ENCODE assay signal across 10 mouse cellular contexts in genomic region chr5:74311865-74312264, GRCm38 (mm10).
DNase-seq lines count a peak whose midpoint lies in the region; ATAC-seq and TF ChIP-seq lines count a peak whose summit lies in the region.
"Had no signal": no experiment of that assay in that cellular context is flagged by ENCODE, and none has a peak within 500 bp of the region (broad histone marks: within the 10 kb centered on the region; RNA-seq: fewer than 3 reads in every experiment).

No protein-coding gene starts in this region.

- 57% methylated on average over 6 of the region's 6 CpGs for WGBS in kidney, embryonic 16.5 days
- WGBS in kidney, postnatal 0 days, result 61% methylated on average over 6 of the region's 6 CpGs
- 47% methylated on average over 6 of the region's 6 CpGs for WGBS in stomach, postnatal 0 days

- no peak for TF ChIP-seq EP300 in stomach, postnatal 0 days (optimal IDR thresholded peaks at IDR 0.05)

- DNase-seq in kidney, adult 11 months, result peak; percentile 7
- DNase-seq in retina, postnatal 1 day, result peak; percentile 13
- no peak for DNase-seq in retina, embryonic 14.5 days (ENCODE audit: low spot score)
- peak; percentile 33 for DNase-seq in kidney, postnatal 0 days (ENCODE audit: low spot score)
- DNase-seq in stomach, postnatal 0 days (ENCODE audit: low spot score), result no peak
- no peak for DNase-seq in layer of hippocampus, postnatal 14 days (ENCODE audit: low spot score in 2 of 2)

- no peaks in the 10 kb centered on the region for H3K27me3 ChIP-seq in kidney, embryonic 16.5 days (ENCODE audit: insufficient read depth, low read length)
- no peaks in the 10 kb centered on the region for H3K27me3 ChIP-seq in kidney, postnatal 0 days (ENCODE audit: insufficient read depth, low read length)
- no peaks in the 10 kb centered on the region for H3K27me3 ChIP-seq in stomach, postnatal 0 days (ENCODE audit: control insufficient read depth, insufficient read depth, low read length)

- no peak overlapping the region for H3K4me3 ChIP-seq in kidney, embryonic 16.5 days (ENCODE audit: low read length)
- H3K4me3 ChIP-seq in kidney, postnatal 0 days (replicated peaks; ENCODE audit: low read depth, low read length), result no peak overlapping the region
- H3K4me3 ChIP-seq in stomach, postnatal 0 days (ENCODE audit: low read depth, low read length), result no peak overlapping the region

- ATAC-seq in kidney, embryonic 16.5 days (ENCODE audit: low FRiP score, low TSS enrichment), result no peak
- no peak for ATAC-seq in kidney, postnatal 0 days (replicated peaks; ENCODE audit: low FRiP score, low read depth)
- ATAC-seq in stomach, postnatal 0 days (ENCODE audit: low FRiP score, low TSS enrichment), result peak; percentile 35; the same call in 1 of the 2 replicates
- no peak for ATAC-seq in granulocyte monocyte progenitor cell, adult 5-6 weeks (replicated peaks; ENCODE audit: poor library complexity, severe bottlenecking)
- ATAC-seq: activated CD4-positive, CD25-positive, alpha-beta regulatory T cell, adult 4 months had no signal

- no peaks in the 10 kb centered on the region for H3K36me3 ChIP-seq in kidney, embryonic 16.5 days (ENCODE audit: insufficient read depth, low read length)
- H3K36me3 ChIP-seq in kidney, postnatal 0 days (ENCODE audit: insufficient read depth, low read length), result no peaks in the 10 kb centered on the region
- no peaks in the 10 kb centered on the region for H3K36me3 ChIP-seq in stomach, postnatal 0 days (ENCODE audit: control insufficient read depth, insufficient read depth, low read length)

- H3K9me3 ChIP-seq in kidney, embryonic 16.5 days (ENCODE audit: low read length), result no peaks in the 10 kb centered on the region
- no peaks in the 10 kb centered on the region for H3K9me3 ChIP-seq in kidney, postnatal 0 days (replicated peaks; ENCODE audit: low read length)
- no peaks in the 10 kb centered on the region for H3K9me3 ChIP-seq in stomach, postnatal 0 days (ENCODE audit: control insufficient read depth, low read length)

- H3K4me2 ChIP-seq in kidney, embryonic 16.5 days (replicated peaks; ENCODE audit: low read depth, low read length), result no peak overlapping the region
- H3K4me2 ChIP-seq in kidney, postnatal 0 days (ENCODE audit: low read length), result no peak overlapping the region
- H3K4me2 ChIP-seq in stomach, postnatal 0 days (replicated peaks; ENCODE audit: low read depth), result no peak overlapping the region

- H3K4me1 ChIP-seq in kidney, embryonic 16.5 days (ENCODE audit: insufficient read depth, low read length), result peaks cover 8% of the 10 kb centered on the region; the same call in 1 of the 2 replicates
- H3K4me1 ChIP-seq in kidney, postnatal 0 days (replicated peaks; ENCODE audit: insufficient read depth, low read length), result no peaks in the 10 kb centered on the region
- no peaks in the 10 kb centered on the region for H3K4me1 ChIP-seq in stomach, postnatal 0 days (replicated peaks; ENCODE audit: control insufficient read depth, insufficient read depth)

- no peak overlapping the region for H3K27ac ChIP-seq in kidney, embryonic 16.5 days (ENCODE audit: low read length)
- no peak overlapping the region for H3K27ac ChIP-seq in kidney, postnatal 0 days
- H3K27ac ChIP-seq in stomach, postnatal 0 days (replicated peaks), result 0 out of 2 replicates have a peak overlapping the region, but pooled peaks have one; percentile 30
- H3K27ac ChIP-seq: hindbrain, postnatal 0 days had no signal

- TF ChIP-seq CTCF in kidney, postnatal 0 days (IDR thresholded peaks at IDR 0.05; ENCODE audit: low read depth), result no peak
- no peak for TF ChIP-seq CTCF in stomach, postnatal 0 days (IDR thresholded peaks at IDR 0.05; ENCODE audit: low read depth)

- no peak overlapping the region for H3K9ac ChIP-seq in kidney, embryonic 16.5 days (replicated peaks; ENCODE audit: low read length)
- H3K9ac ChIP-seq in kidney, postnatal 0 days (ENCODE audit: low read depth, low read length), result no peak overlapping the region
- H3K9ac ChIP-seq in stomach, postnatal 0 days (ENCODE audit: low read length), result no peak overlapping the region

Comparison
In these comparisons a context has a peak if more than half of its experiments do, and no peak if none do; other contexts are left out.
1. DNase-seq: peak in kidney, adult 11 months (single experiment), retina, postnatal 1 day (single experiment) and kidney, postnatal 0 days (single experiment); none in retina, embryonic 14.5 days (single experiment), stomach, postnatal 0 days (single experiment) and layer of hippocampus, postnatal 14 days (0 of 2).